Comparison of ENCODE assay signal across 21 mouse cellular contexts in the genomic region with DNA sequence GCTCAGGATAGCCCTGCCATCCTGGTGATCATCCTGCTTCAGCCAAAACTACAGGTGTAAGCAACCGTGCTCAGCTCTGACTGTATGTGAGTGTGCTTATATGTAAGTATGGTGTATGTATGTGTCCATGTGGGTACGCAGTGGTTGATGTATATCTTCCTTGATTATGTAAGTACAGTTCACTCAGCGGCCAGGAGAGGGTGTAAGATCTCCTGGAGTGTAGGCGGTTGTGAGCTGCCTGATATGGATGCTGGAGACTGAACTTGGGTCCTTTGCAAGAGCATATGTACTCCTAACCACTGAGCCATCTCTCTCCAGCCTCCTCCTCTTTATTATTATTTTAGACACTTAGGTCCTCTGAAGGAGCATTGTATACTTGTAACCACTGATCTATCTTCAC. TPM values are rescaled to one million over a fixed set of nuclear protein-coding genes. Genes with fewer than 3 reads are reported as not detected.
A peak's percentile ranks its signal among the peaks of the same experiment; 100 is the strongest.
DNase-seq lines count a peak whose midpoint lies in the region; ATAC-seq and TF ChIP-seq lines count a peak whose summit lies in the region.
"Had no signal": no experiment of that assay in that cellular context is flagged by ENCODE, and none has a peak within 500 bp of the region (broad histone marks: within the 10 kb centered on the region; RNA-seq: fewer than 3 reads in every experiment).

No protein-coding gene starts in this region.

- no peak overlapping the region for H3K27ac ChIP-seq in hindbrain, postnatal 0 days
- H3K27ac ChIP-seq in hindbrain, embryonic 14.5 days, result no peak overlapping the region
- H3K27ac ChIP-seq in neural tube, embryonic 15.5 days (replicated peaks), result no peak overlapping the region
- H3K27ac ChIP-seq: embryonic facial prominence, embryonic 15.5 days; hindbrain, embryonic 12.5 days; limb, embryonic 13.5 days; neural tube, embryonic 13.5 days had no signal

- no peak overlapping the region for H3K4me2 ChIP-seq in hindbrain, postnatal 0 days (ENCODE audit: low read depth, low read length)
- no peak overlapping the region for H3K4me2 ChIP-seq in hindbrain, embryonic 14.5 days (replicated peaks)
- H3K4me2 ChIP-seq in neural tube, embryonic 15.5 days, result no peak overlapping the region
- H3K4me2 ChIP-seq: embryonic facial prominence, embryonic 15.5 days; hindbrain, embryonic 12.5 days; limb, embryonic 13.5 days; neural tube, embryonic 13.5 days had no signal

- H3K9ac ChIP-seq in hindbrain, postnatal 0 days (replicated peaks; ENCODE audit: low read length), result no peak overlapping the region
- H3K9ac ChIP-seq in hindbrain, embryonic 14.5 days, result no peak overlapping the region
- H3K9ac ChIP-seq in neural tube, embryonic 15.5 days (replicated peaks), result no peak overlapping the region
- H3K9ac ChIP-seq: embryonic facial prominence, embryonic 15.5 days; hindbrain, embryonic 12.5 days; neural tube, embryonic 13.5 days had no signal

- TF ChIP-seq CTCF in hindbrain, postnatal 0 days (IDR thresholded peaks at IDR 0.05; ENCODE audit: low read depth), result 0 out of 2 replicates have a peak, but pooled peaks have one; percentile 13

- H3K4me3 ChIP-seq in hindbrain, postnatal 0 days (ENCODE audit: low read length), result no peak overlapping the region
- no peak overlapping the region for H3K4me3 ChIP-seq in hindbrain, embryonic 14.5 days (replicated peaks; ENCODE audit: low read length)
- H3K4me3 ChIP-seq in neural tube, embryonic 15.5 days (replicated peaks), result no peak overlapping the region
- H3K4me3 ChIP-seq: embryonic facial prominence, embryonic 15.5 days; hindbrain, embryonic 12.5 days; limb, embryonic 13.5 days; neural tube, embryonic 13.5 days had no signal

- peaks cover 11% of the 10 kb centered on the region; the same call in 1 of the 2 replicates for H3K36me3 ChIP-seq in hindbrain, postnatal 0 days (ENCODE audit: insufficient read depth, low read length)
- peaks cover 11% of the 10 kb centered on the region; the same call in 1 of the 2 replicates for H3K36me3 ChIP-seq in hindbrain, embryonic 14.5 days (replicated peaks; ENCODE audit: control insufficient read depth, insufficient read depth)
- H3K36me3 ChIP-seq in neural tube, embryonic 15.5 days, result peaks cover 15% of the 10 kb centered on the region
- H3K36me3 ChIP-seq: embryonic facial prominence, embryonic 15.5 days had no signal

- H3K27me3 ChIP-seq in hindbrain, postnatal 0 days (ENCODE audit: insufficient read depth, low read length), result no peaks in the 10 kb centered on the region
- no peaks in the 10 kb centered on the region for H3K27me3 ChIP-seq in hindbrain, embryonic 14.5 days (ENCODE audit: control insufficient read depth, insufficient read depth, low read length)
- no peaks in the 10 kb centered on the region for H3K27me3 ChIP-seq in neural tube, embryonic 15.5 days (replicated peaks)
- H3K27me3 ChIP-seq: embryonic facial prominence, embryonic 15.5 days; hindbrain, embryonic 12.5 days; limb, embryonic 13.5 days; neural tube, embryonic 13.5 days had no signal

- H3K4me1 ChIP-seq in hindbrain, postnatal 0 days (ENCODE audit: insufficient read depth, low read length), result 0 out of 2 replicates have a peak, but pooled peaks cover 5% of the 10 kb centered on the region
- H3K4me1 ChIP-seq in hindbrain, embryonic 14.5 days (replicated peaks; ENCODE audit: control insufficient read depth, insufficient read depth, low read length), result peaks cover 7% of the 10 kb centered on the region; the same call in 1 of the 2 replicates
- peaks cover 19% of the 10 kb centered on the region for H3K4me1 ChIP-seq in neural tube, embryonic 15.5 days

- DNase-seq in hindbrain, postnatal 0 days (ENCODE audit: low spot score), result no peak
- no peak for DNase-seq in hindbrain, embryonic 14.5 days (ENCODE audit: low spot score)
- peak; percentile 41 for DNase-seq in thymus, postnatal 4 days
- DNase-seq in thymus, postnatal 25 days, result no peak
- DNase-seq in frontal cortex, postnatal 14 days (ENCODE audit: low spot score in 2 of 2), result no peak
- DNase-seq: adrenal gland, postnatal 10 days; cerebellum, adult 2 months; heart, adult 18-20 months; kidney, adult 2 months; kidney, postnatal 4 days; lung, adult 2 months; spleen, adult 18-20 months had no signal

- no peak for ATAC-seq in hindbrain, postnatal 0 days
- no peak for ATAC-seq in hindbrain, embryonic 14.5 days (ENCODE audit: low FRiP score)
- ATAC-seq in granulocyte monocyte progenitor cell, adult 5-6 weeks (replicated peaks; ENCODE audit: poor library complexity, severe bottlenecking), result 0 out of 2 replicates have a peak, but pooled peaks have one; percentile 22
- ATAC-seq in neural tube, embryonic 15.5 days (ENCODE audit: low FRiP score), result no peak
- no peak for ATAC-seq in monocyte, adult 5-6 weeks (replicated peaks; ENCODE audit: insufficient number of reproducible peaks, low FRiP score, low TSS enrichment, poor library complexity, severe bottlenecking)
- ATAC-seq: forebrain, embryonic 14.5 days had no signal

- H3K9me3 ChIP-seq in hindbrain, postnatal 0 days (ENCODE audit: low read length), result no peaks in the 10 kb centered on the region
- no peaks in the 10 kb centered on the region for H3K9me3 ChIP-seq in hindbrain, embryonic 14.5 days (ENCODE audit: control insufficient read depth, low read length)
- no peaks in the 10 kb centered on the region for H3K9me3 ChIP-seq in neural tube, embryonic 15.5 days (replicated peaks)
- H3K9me3 ChIP-seq: embryonic facial prominence, embryonic 15.5 days; hindbrain, embryonic 12.5 days; limb, embryonic 13.5 days; neural tube, embryonic 13.5 days had no signal

- 74% methylated on average over 4 of the region's 4 CpGs for WGBS in hindbrain, postnatal 0 days
- WGBS in hindbrain, embryonic 14.5 days, result 76% methylated on average over 4 of the region's 4 CpGs
- WGBS in neural tube, embryonic 15.5 days, result 73% methylated on average over 4 of the region's 4 CpGs

RNA-seq across cellular contexts. Expression of gene Ncbp3, which starts 2.8 kb away (rescaled TPM):
- total RNA-seq in hindbrain, postnatal 0 days (2014; rRNA removed), result 5.2 and 6.9 TPM in 2 replicates
- 7.3 and 7.7 TPM in 2 replicates for polyA plus RNA-seq in hindbrain, postnatal 0 days (2015; fragmentation: Nextera tagmentation; extraction: Ambion mirVana)
- 8.5 and 9.3 TPM in 2 replicates for polyA plus RNA-seq in hindbrain, embryonic 14.5 days (2014; fragmentation: Nextera tagmentation; extraction: Ambion mirVana)
- 10.1 and 13.2 TPM in 2 replicates for total RNA-seq in granulocyte monocyte progenitor cell, adult 5-6 weeks (2014; fragmentation: Nextera tagmentation)
- 12.6 and 15.6 TPM in 2 replicates for total RNA-seq in granulocyte monocyte progenitor cell, adult 5-6 weeks (2017)
- 9.1 and 10.1 TPM in 2 replicates for polyA plus RNA-seq in neural tube, embryonic 15.5 days (2015; fragmentation: Nextera tagmentation; extraction: Ambion mirVana)
- 11.5 to 18.1 TPM (median 14.0 TPM) in 3 replicates for total RNA-seq in monocyte, adult 5-6 weeks (2017)

RNA-seq across cellular contexts. Expression of gene Camkk1, which starts 26.0 kb away (rescaled TPM):
- total RNA-seq in hindbrain, postnatal 0 days (2014; rRNA removed), result 27.4 and 32.5 TPM in 2 replicates
- polyA plus RNA-seq in hindbrain, postnatal 0 days (2015; fragmentation: Nextera tagmentation; extraction: Ambion mirVana), result 26.5 and 26.7 TPM in 2 replicates
- polyA plus RNA-seq in hindbrain, embryonic 14.5 days (2014; fragmentation: Nextera tagmentation; extraction: Ambion mirVana), result 13.9 and 18.1 TPM in 2 replicates
- 0.49 and 0.86 TPM in 2 replicates for total RNA-seq in granulocyte monocyte progenitor cell, adult 5-6 weeks (2014; fragmentation: Nextera tagmentation)
- 1.5 and 3.1 TPM in 2 replicates for total RNA-seq in granulocyte monocyte progenitor cell, adult 5-6 weeks (2017)
- 30.9 and 34.7 TPM in 2 replicates for polyA plus RNA-seq in neural tube, embryonic 15.5 days (2015; fragmentation: Nextera tagmentation; extraction: Ambion mirVana)
- 2.6 to 4.0 TPM (median 3.0 TPM) in 3 replicates for total RNA-seq in monocyte, adult 5-6 weeks (2017)

RNA-seq across cellular contexts. Expression of gene Itgae, which starts 45.6 kb away (rescaled TPM):
- 0.16 and 0.18 TPM in 2 replicates for total RNA-seq in hindbrain, postnatal 0 days (2014; rRNA removed)
- 0.14 and 0.31 TPM in 2 replicates for polyA plus RNA-seq in hindbrain, postnatal 0 days (2015; fragmentation: Nextera tagmentation; extraction: Ambion mirVana)
- polyA plus RNA-seq in hindbrain, embryonic 14.5 days (2014; fragmentation: Nextera tagmentation; extraction: Ambion mirVana), result 0.25 and 0.32 TPM in 2 replicates
- total RNA-seq in granulocyte monocyte progenitor cell, adult 5-6 weeks (2014; fragmentation: Nextera tagmentation), result 0.68 TPM in 1 of 2 replicates, not detected in the other
- 0.77 TPM in 1 of 2 replicates, not detected in the other for total RNA-seq in granulocyte monocyte progenitor cell, adult 5-6 weeks (2017)
- polyA plus RNA-seq in neural tube, embryonic 15.5 days (2015; fragmentation: Nextera tagmentation; extraction: Ambion mirVana), result 0.19 and 2.7 TPM in 2 replicates
- 1.7 to 2.4 TPM (median 1.8 TPM) in 3 replicates for total RNA-seq in monocyte, adult 5-6 weeks (2017)
- total RNA-seq: midbrain, postnatal 0 days had no signal

RNA-seq across cellular contexts. Expression of gene P2rx1, which starts 45.9 kb away (rescaled TPM):
- total RNA-seq in hindbrain, postnatal 0 days (2014; rRNA removed), result 0.32 and 1.3 TPM in 2 replicates
- 0.45 and 0.60 TPM in 2 replicates for polyA plus RNA-seq in hindbrain, postnatal 0 days (2015; fragmentation: Nextera tagmentation; extraction: Ambion mirVana)
- 0.46 and 0.48 TPM in 2 replicates for polyA plus RNA-seq in hindbrain, embryonic 14.5 days (2014; fragmentation: Nextera tagmentation; extraction: Ambion mirVana)
- total RNA-seq in granulocyte monocyte progenitor cell, adult 5-6 weeks (2014; fragmentation: Nextera tagmentation), result 10.4 and 13.3 TPM in 2 replicates
- 3.3 and 4.2 TPM in 2 replicates for total RNA-seq in granulocyte monocyte progenitor cell, adult 5-6 weeks (2017)
- 0.47 and 3.3 TPM in 2 replicates for polyA plus RNA-seq in neural tube, embryonic 15.5 days (2015; fragmentation: Nextera tagmentation; extraction: Ambion mirVana)
- total RNA-seq in monocyte, adult 5-6 weeks (2017), result 6.3 to 18.7 TPM (median 15.6 TPM) in 3 replicates
